Mouse (Mus musculus): ENCODE measurements at regions not wholly inside any gene's neighbourhood (a gene's known extent, or its start where the extent isn't known, plus 50 kb on each side); places are given as distances from the start of the nearest gene placed in this dataset.
"Not testable (repeated sequence)": the region's sequence is repeated elsewhere in the genome, so short reads cannot be mapped to it uniquely, and the experiment has no call there.

DNA sequence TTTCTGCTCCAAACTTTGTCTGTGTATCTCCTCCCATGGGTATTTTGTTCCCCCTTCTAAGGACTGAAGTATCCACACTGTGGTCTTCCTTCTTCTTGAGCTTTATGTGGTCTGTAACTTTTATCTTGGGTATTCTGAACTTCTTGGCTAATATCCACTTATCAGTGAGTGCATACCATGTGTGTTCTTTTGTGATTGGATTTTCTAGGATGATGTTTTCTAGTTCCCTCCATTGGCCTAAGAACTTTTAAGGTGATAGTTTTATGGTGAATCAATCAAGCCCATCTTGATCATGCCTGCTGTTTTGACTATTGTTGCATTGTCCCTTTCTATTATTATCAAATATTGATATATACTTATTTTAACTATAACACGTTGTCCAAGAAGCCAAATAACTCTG lies 779.4 kb upstream of the Tpm3-rs7 start:
- DNase-seq (ENCODE audit: low spot score) = not testable (repeated sequence)

DNA sequence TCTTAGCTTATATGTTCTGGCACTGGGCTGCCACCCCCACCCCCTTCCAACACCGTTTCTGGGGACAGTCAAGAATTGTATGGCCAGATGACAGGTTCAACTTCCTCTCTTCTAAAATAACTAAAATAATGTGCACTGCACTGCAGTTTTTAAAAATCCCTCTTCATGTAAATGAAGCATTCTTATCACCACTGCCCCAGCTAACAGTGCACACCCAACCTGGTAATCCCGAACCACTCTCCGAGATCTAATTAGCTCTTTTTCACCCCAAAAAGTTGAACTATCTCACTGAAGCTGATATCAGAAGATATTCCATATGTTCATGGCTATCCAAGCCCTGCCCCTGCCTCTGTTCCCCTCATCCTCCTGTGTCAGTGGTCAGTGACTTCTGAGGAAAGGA lies 778.5 kb upstream of the Tpm3-rs7 start:
- no peak for DNase-seq (ENCODE audit: low spot score)

DNA sequence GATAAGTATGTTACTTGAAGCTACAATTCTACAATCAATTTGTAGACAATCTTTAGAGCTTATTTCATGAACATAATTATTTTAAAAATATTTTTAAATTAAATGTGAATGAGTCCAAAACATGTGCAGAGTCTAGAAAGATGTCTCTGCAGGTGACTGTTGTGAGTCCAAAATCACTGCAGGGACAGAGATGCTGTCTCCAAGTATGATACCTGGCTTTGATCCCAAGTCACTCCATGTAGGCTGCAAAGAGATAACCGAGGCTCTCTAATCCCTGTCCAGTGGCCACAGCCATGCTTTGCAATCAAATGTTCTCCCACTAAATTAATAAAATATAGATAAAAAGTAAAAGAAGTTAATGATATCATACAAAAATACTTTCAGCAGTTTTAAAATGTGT lies 772.1 kb upstream of the Tpm3-rs7 start:
- no peak for DNase-seq (ENCODE audit: low spot score)

DNA sequence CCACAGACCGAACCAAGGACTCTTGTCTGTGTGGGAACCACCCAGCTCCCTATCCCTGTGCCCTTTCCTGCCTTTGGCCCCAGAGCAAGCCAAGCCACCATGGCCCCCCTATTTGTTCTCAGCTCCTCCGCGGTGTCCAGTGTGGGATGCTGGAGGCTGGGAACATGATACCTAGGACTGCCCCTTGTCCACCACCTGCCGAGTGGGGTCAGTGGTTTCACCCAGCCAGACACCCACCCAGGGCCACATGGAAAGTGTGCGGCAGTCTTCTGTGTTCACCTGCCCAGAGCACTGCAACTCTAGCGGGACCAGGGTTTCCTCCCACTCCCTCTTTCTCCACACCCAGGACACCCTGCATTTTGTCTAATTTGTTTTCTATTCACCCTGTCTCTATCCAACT lies 765.6 kb upstream of the Tpm3-rs7 start:
- no peak for DNase-seq (ENCODE audit: low spot score)

- no peak for DNase-seq (ENCODE audit: low spot score)
Observed at GRCm38 (mm10) chr14:112562246-112562645, 752.2 kb upstream of the Tpm3-rs7 start.

DNA sequence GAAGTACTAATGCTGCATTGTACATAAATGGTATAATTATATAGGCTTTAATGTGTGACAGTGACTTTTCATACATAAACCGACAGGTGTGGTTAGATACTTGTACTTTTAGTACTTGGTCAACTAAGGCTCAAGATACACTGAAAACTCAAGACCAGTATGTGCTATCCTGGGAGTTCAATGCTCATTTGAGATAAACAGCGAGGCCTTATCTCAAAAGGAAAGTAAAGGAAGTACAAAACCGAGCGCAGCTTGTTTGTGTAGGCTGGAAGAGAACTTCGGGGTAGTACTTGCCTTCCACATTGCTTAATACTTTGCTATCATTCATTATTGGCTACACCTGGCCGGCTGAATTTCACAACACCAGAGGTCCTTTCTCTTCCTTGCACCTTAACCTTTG lies 719.7 kb upstream of the Tpm3-rs7 start:
- no peak for DNase-seq (ENCODE audit: low spot score)

DNA sequence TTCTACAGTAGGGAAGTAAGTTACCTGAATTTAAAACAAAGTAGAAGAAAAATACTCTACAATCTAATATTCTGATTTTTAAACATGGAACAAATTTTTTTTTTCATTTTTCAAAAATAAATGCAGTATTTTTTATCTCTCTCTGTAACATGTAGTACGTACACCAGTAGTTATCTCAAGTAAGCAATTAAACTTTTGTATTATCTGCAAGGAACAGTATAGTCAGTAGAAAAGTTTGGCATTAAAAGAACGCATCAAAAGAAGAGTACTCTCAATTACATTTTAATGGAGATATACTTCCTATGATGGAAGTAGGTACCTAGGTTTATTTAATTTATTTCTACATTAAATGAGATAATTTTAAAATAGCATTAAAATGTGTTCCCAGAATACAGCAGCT lies 693.7 kb upstream of the Tpm3-rs7 start:
- DNase-seq (ENCODE audit: low spot score) = no peak

DNA sequence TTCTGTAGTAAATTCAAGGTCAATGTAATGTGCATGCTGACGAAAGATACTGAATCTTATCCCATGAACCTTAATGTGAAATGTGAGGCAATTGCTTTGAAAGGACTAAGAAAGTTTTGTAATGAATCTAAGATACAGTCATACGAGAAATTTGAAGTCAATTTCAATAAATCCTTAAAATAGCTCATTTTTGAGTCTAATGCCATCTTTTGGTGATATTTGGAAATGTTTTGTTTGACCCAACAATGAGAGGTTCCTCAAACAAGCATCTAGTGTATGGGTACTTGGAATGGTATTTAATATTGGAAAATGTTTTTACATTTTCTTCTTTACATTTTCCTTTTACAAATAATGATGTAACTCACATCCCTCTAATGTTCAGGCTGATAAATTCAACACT lies 656.8 kb upstream of the Tpm3-rs7 start:
- no peak for DNase-seq (ENCODE audit: low spot score)

DNA sequence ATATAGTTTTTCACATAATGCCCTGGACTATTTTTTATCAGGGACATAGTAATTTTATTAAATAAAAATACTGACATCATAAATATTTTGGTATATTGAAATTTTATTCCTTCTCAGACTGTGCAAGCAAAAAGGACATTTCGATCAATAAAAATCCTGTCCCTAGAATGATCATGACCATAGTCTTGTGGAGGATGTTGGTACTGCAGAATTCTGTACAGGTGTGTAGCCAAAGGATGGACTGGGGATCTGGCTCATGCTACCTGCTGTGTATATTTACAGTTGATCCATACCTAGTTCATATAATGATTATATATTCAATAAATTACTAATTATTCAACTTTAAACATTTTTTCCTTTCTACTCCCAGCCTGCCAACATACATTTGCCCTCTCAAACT lies 654.6 kb upstream of the Tpm3-rs7 start:
- no peak for DNase-seq (ENCODE audit: low spot score)

DNA sequence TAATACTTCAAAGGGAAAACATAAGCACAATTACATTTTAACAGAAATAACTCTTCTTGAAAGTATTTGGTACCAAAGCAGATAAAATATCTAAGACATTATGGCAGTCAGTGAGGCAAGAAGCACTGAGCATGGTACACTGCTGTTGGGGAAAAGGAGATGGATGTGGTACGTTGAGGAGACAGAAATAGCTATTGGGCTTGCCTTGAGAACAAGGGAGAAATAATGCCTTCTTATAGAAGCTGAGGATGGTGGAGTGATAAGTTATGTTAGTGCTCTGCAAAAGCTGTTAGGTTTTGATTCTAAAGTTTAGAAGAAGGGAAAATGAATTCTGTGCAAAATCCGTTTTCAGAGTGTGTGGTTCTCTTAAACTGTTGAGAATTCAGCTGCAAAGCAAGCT lies 633.7 kb upstream of the Tpm3-rs7 start:
- DNase-seq (ENCODE audit: low spot score) = no peak

- peak; percentile 15 for DNase-seq (ENCODE audit: low spot score)
Observed at GRCm38 (mm10) chr14:112686037-112686436, 628.4 kb upstream of the Tpm3-rs7 start.

DNA sequence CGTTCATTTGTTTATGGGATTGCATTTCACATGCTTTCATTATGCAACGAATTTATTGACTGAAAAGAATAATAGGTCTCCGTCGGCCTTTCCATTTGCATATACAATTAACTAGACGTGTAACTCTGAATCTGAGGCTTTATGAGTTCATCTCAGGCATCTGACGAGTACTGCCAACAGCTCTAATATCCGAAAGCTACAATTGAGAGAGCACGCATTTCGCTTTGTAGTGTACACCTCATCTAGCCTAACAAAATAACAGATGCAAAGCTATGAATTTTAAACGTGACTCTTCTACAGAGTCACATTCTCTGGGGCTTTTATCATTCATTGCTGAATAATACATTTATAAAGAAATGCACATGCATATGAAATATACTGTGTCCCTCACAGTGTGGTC lies 594.9 kb upstream of the Tpm3-rs7 start:
- no peak for DNase-seq (ENCODE audit: low spot score)
